Mouse (Mus musculus) erythroblast, embryonic 14.5 days (primary cell): Measurements from ENCODE around the gene Inafm2.

Experiments used
- GATA1 ChIP-seq: IDR thresholded peaks from 2 replicates; pipeline ENCODE4 v1.6.1; 2012; ENCODE audit warnings: low read length, inconsistent platforms, mixed read lengths
- TAL1 ChIP-seq: IDR thresholded peaks from 3 replicates; pipeline ENCODE4 v1.6.1; 2012; ENCODE audit warnings: low read length, inconsistent platforms, mixed read lengths

DNA sequence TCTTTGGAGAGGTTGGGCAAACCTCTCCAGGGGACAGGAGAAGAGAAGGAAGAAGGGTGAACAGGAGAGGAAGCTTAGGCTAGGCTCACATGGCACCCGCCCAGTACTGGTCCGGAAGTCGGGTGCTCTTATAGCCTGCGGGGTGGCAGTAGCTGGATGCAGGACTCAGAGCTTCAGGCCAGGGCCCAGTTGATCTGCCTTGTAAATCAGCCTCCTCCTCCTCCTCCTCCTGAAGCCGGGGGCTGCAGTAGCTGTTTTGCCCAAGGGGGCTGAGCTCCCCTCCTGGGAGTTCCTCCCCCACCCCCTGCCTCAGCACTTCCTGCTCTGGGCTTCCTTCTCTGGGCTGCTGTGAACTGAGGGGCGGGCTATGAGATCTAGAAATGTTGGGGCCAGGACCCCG, 17.2 kb upstream of the Inafm2 start, which contains the start of gene Plcb2:
- no peak for TF ChIP-seq GATA1
- TF ChIP-seq TAL1: no peak
